Mouse (Mus musculus) testis, adult 2 months (tissue): ENCODE measurements at regions not wholly inside any gene's neighbourhood (a gene's known extent, or its start where the extent isn't known, plus 50 kb on each side); places are given as distances from the start of the nearest gene placed in this dataset.

ENCODE experiments used
- CTCF ChIP-seq: fragments of 200-500 bp; IDR thresholded peaks from 2 replicates; pipeline ENCODE4 v1.5.1; 2012; ENCODE audit warnings: low read depth, mild to moderate bottlenecking, inconsistent platforms, low read length, moderate library complexity; ENCODE audit not compliant: control insufficient read depth, insufficient read depth, insufficient replicate concordance
- POLR2A ChIP-seq: fragments of 200-500 bp; IDR thresholded peaks from 2 replicates; pipeline ENCODE4 v1.6.1; 2012; ENCODE audit warnings: low read depth, mild to moderate bottlenecking, inconsistent platforms, low read length, moderate library complexity; ENCODE audit not compliant: control insufficient read depth

DNA sequence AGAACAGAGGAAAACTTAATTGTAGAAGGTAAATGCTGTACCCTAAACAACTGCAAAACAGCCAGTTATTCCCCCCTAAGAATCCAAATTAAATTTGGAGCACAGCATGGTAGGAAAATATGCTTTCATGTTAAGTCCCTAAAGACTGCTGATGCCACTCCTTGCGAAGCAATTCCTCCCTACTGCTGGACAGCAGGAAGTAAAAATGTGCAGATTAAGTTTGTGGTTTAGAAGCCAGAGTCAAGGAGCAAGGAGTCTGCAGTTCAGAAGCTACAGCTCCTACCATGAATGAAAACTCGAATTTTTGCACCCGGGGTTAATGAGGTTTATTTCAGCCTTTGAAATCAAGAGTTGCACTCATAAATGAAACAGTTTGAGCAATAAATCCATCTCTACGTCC, 82.9 kb upstream of the Zfand5 start:
- TF ChIP-seq CTCF (no peak), POLR2A (no peak)
